Mouse (Mus musculus) heart, adult 11 months (tissue): ENCODE measurements around the gene Tmem247.

Experiments
- DNase-seq: peaks from one replicate; pipeline ENCODE4 v3.0.0; 2022

The Tmem247 gene

GRCm38 (mm10) chr17:86964502-86964901 is 47.4 kb downstream of the Tmem247 start:
- peak; percentile 100 for DNase-seq

GRCm38 (mm10) chr17:86965121-86965520 is 48.0 kb downstream of the Tmem247 start:
- peak; percentile 92 for DNase-seq

- DNase-seq, result peak; percentile 92
Observed at GRCm38 (mm10) chr17:86966040-86966439, 48.9 kb downstream of the Tmem247 start.

- no peak for DNase-seq
Observed at GRCm38 (mm10) chr17:86967048-86967447, 49.9 kb downstream of the Tmem247 start.

GRCm38 (mm10) chr17:86967536-86968525 is 50.7 kb downstream of the Tmem247 start:
- peak; percentile 95 for DNase-seq

GRCm38 (mm10) chr17:86968581-86968980 is 51.4 kb downstream of the Tmem247 start:
- peak; percentile 92 for DNase-seq

- peak; percentile 96 for DNase-seq
Observed at GRCm38 (mm10) chr17:86969582-86969981, 52.4 kb downstream of the Tmem247 start.

- DNase-seq, result peak; percentile 88
Observed at GRCm38 (mm10) chr17:86970026-86970750, 53.0 kb downstream of the Tmem247 start.

- DNase-seq, result no peak
Observed at GRCm38 (mm10) chr17:86971036-86971435, 53.9 kb downstream of the Tmem247 start.

- peak; percentile 91 for DNase-seq
Observed at GRCm38 (mm10) chr17:86971860-86972259, 54.7 kb downstream of the Tmem247 start.
